Mouse (Mus musculus) lung, postnatal 0 days (tissue): ENCODE results near the gene Prkcz.

ENCODE experiments used
- CTCF ChIP-seq: IDR thresholded peaks from 2 replicates; pipeline ENCODE4 v1.5.1; 2016; ENCODE audit warnings: antibody characterized with exemption, mild to moderate bottlenecking
- EP300 ChIP-seq: IDR thresholded peaks from 2 replicates; pipeline ENCODE4 v1.6.1; 2016; ENCODE audit warnings: antibody characterized with exemption, mild to moderate bottlenecking, control low read depth

GRCm38 (mm10) chr4:155277963-155278362 lies 83.2 kb downstream of the Prkcz start:
- TF ChIP-seq CTCF (no peak), EP300 (no peak)
